Mouse (Mus musculus): ENCODE data around the gene Chd2.

GRCm38 (mm10) chr7:73420827-73421226, 120.8 kb downstream of the Chd2 start:
- TF ChIP-seq CTCF (IDR thresholded peaks at IDR 0.05; ENCODE audit: borderline replicate concordance, insufficient read depth, low read length) (no peak), POLR2A (IDR thresholded peaks at IDR 0.05; ENCODE audit: low read depth, low read length) (no peak)

All from embryonic fibroblast, embryonic 13.5 days (primary cell).